Mouse (Mus musculus): ENCODE data around the gene Tef. TPM values are rescaled to one million over a fixed set of nuclear protein-coding genes. Genes with fewer than 3 reads are reported as not detected.

The Tef gene
- total RNA-seq, 2 experiments from 2014 or later, result 123 to 132 TPM

- intact Hi-C loops (cut with DNase I), result no loop called here
- DNase-seq, result no peak
Measured at GRCm38 (mm10) chr15:81818404-81818803, 16.2 kb downstream of the Tef start.

- no peak for DNase-seq
- intact Hi-C loops (cut with DNase I), result no loop called here
Measured at GRCm38 (mm10) chr15:81822631-81823030, 20.4 kb downstream of the Tef start.

- intact Hi-C loops (cut with DNase I), result no loop called here
- DNase-seq, result no peak
Measured at GRCm38 (mm10) chr15:81824832-81825231, 22.6 kb downstream of the Tef start.

- no peak for DNase-seq
- intact Hi-C loops (cut with DNase I), result loop anchor here (1.0 kb wide), 1 partner anchor 161 kb away; no protein-coding TSS in a partner anchor
Measured at GRCm38 (mm10) chr15:81828426-81829207, 26.4 kb downstream of the Tef start.

- DNase-seq, result no peak
- intact Hi-C loops (cut with DNase I), result loop anchor here (1.0 kb wide), 1 partner anchor 160 kb away; no protein-coding TSS in a partner anchor
Measured at GRCm38 (mm10) chr15:81829208-81829580, 27.0 kb downstream of the Tef start.

GRCm38 (mm10) chr15:81830530-81830929 is 28.3 kb downstream of the Tef start:
- intact Hi-C loops (cut with DNase I), result loop anchor here (2.0 kb wide), 1 partner anchor 16 kb away; no protein-coding TSS in a partner anchor
- no peak for DNase-seq

GRCm38 (mm10) chr15:81831136-81831825 is 29.1 kb downstream of the Tef start:
- intact Hi-C loops (cut with DNase I), result loop anchor here (1.0 to 2.0 kb wide), 3 partner anchors 16 to 86 kb away; no protein-coding TSS in a partner anchor
- peak; percentile 89 to 92 for DNase-seq

GRCm38 (mm10) chr15:81832219-81832618 is 30.0 kb downstream of the Tef start:
- intact Hi-C loops (cut with DNase I), result no loop called here
- DNase-seq, result no peak

GRCm38 (mm10) chr15:81833481-81833880 is 31.3 kb downstream of the Tef start:
- intact Hi-C loops (cut with DNase I), result no loop called here
- no peak for DNase-seq

- intact Hi-C loops (cut with DNase I), result loop anchor here (1.0 kb wide), 1 partner anchor 24 kb away; the partner anchor contains the start of gene Tob2
- DNase-seq, result peak in 1 of 2 experiments; percentile 71
Measured at GRCm38 (mm10) chr15:81834171-81834841, 32.1 kb downstream of the Tef start.

GRCm38 (mm10) chr15:81835007-81835880 is 33.0 kb downstream of the Tef start:
- intact Hi-C loops (cut with DNase I), result no loop called here
- DNase-seq, result peak in 1 of 2 experiments; percentile 50

- DNase-seq, result peak; percentile 85 to 89
- intact Hi-C loops (cut with DNase I), result no loop called here
Measured at GRCm38 (mm10) chr15:81836124-81836821, 34.1 kb downstream of the Tef start.

- intact Hi-C loops (cut with DNase I), result no loop called here
- DNase-seq, result no peak
Measured at GRCm38 (mm10) chr15:81836966-81837920, 35.0 kb downstream of the Tef start.

- intact Hi-C loops (cut with DNase I), result no loop called here
- DNase-seq, result no peak
Measured at GRCm38 (mm10) chr15:81838554-81839235, 36.5 kb downstream of the Tef start.

GRCm38 (mm10) chr15:81839634-81840033 is 37.4 kb downstream of the Tef start:
- DNase-seq, result peak; percentile 89
- intact Hi-C loops (cut with DNase I), result no loop called here

- DNase-seq, result no peak
- intact Hi-C loops (cut with DNase I), result no loop called here
Measured at GRCm38 (mm10) chr15:81840306-81840705, 38.1 kb downstream of the Tef start.

GRCm38 (mm10) chr15:81842275-81842674 is 40.1 kb downstream of the Tef start:
- no peak for DNase-seq

More at GRCm38 (mm10) chr15:81842275-81842674, 40.1 kb downstream of the Tef start:
- intact Hi-C loops (cut with DNase I), result no loop called here
